Mouse (Mus musculus) intestine, postnatal 0 days (tissue): ENCODE measurements around the gene Cbarp. TPM values are rescaled to one million over a fixed set of nuclear protein-coding genes. Genes with fewer than 3 reads are reported as not detected.

Source experiments
- ATAC-seq: fragments of 200-750 bp; cut with Nextera tagmentation; 2 replicates; pipeline ENCODE4 v1.8.0; 2017; ENCODE audit warnings: mild to moderate bottlenecking, moderate TSS enrichment, moderate library complexity
- H3K27ac ChIP-seq: fragments of 300-500 bp; sonication (generic); 2 replicates; pipeline ENCODE4 v1.5.1; 2014; ENCODE audit warnings: mild to moderate bottlenecking, low read depth, low read length, moderate library complexity
- H3K27me3 ChIP-seq: fragments of 300-500 bp; sonication (generic); replicated peaks from 2 replicates; pipeline ENCODE4 v1.6.1; 2014; ENCODE audit warnings: low read length, mixed read lengths; ENCODE audit not compliant: control insufficient read depth, insufficient read depth
- H3K36me3 ChIP-seq: fragments of 300-500 bp; sonication (generic); 2 replicates; pipeline ENCODE4 v1.6.1; 2014; ENCODE audit warnings: mild to moderate bottlenecking, moderate library complexity; ENCODE audit not compliant: control insufficient read depth, insufficient read depth
- H3K4me1 ChIP-seq: fragments of 300-500 bp; sonication (generic); replicated peaks from 2 replicates; pipeline ENCODE4 v1.6.1; 2014; ENCODE audit warnings: antibody characterized with exemption, low read length, mixed read lengths; ENCODE audit not compliant: control insufficient read depth, insufficient read depth
- H3K4me2 ChIP-seq: fragments of 300-500 bp; sonication (generic); replicated peaks from 2 replicates; pipeline ENCODE4 v1.6.1; 2014; ENCODE audit warnings: low read depth, mild to moderate bottlenecking, moderate library complexity
- H3K4me3 ChIP-seq: fragments of 300-500 bp; sonication (generic); 2 replicates; pipeline ENCODE4 v1.5.1; 2014; ENCODE audit warnings: low read depth, low read length
- H3K9ac ChIP-seq: fragments of 300-500 bp; sonication (generic); 2 replicates; pipeline ENCODE4 v1.6.1; 2014; ENCODE audit warnings: mild to moderate bottlenecking, low read depth, low read length
- H3K9me3 ChIP-seq: fragments of 300-500 bp; sonication (generic); 2 replicates; pipeline ENCODE4 v1.6.1; 2016; ENCODE audit warnings: mixed run types; ENCODE audit not compliant: control insufficient read depth
- CTCF ChIP-seq: sonication (generic); IDR thresholded peaks from 2 replicates; pipeline ENCODE4 v1.5.1; 2016; ENCODE audit warnings: low read depth, mild to moderate bottlenecking, control low read depth, antibody characterized with exemption, moderate library complexity
- WGBS: fragments of 180-500 bp; shearing (Covaris S2); extraction: QIAGEN DNeasy Blood & Tissue Kit; methylation state at CpG from one replicate; pipeline ENCODE4 v1.1.7; 2014; 5-methylcytosine and 5-hydroxymethylcytosine counted together
- polyA plus RNA-seq: library from polyadenylated mRNA; unstranded; fragments of >200 nt; fragmentation: Nextera tagmentation; extraction: Ambion mirVana; gene quantifications from 2 replicates; pipeline ENCODE4 v1.2.1, GENCODE M21; 2015

The Cbarp gene
- polyA plus RNA-seq, 1 experiment from 2014 or later: 2.1 TPM

DNA sequence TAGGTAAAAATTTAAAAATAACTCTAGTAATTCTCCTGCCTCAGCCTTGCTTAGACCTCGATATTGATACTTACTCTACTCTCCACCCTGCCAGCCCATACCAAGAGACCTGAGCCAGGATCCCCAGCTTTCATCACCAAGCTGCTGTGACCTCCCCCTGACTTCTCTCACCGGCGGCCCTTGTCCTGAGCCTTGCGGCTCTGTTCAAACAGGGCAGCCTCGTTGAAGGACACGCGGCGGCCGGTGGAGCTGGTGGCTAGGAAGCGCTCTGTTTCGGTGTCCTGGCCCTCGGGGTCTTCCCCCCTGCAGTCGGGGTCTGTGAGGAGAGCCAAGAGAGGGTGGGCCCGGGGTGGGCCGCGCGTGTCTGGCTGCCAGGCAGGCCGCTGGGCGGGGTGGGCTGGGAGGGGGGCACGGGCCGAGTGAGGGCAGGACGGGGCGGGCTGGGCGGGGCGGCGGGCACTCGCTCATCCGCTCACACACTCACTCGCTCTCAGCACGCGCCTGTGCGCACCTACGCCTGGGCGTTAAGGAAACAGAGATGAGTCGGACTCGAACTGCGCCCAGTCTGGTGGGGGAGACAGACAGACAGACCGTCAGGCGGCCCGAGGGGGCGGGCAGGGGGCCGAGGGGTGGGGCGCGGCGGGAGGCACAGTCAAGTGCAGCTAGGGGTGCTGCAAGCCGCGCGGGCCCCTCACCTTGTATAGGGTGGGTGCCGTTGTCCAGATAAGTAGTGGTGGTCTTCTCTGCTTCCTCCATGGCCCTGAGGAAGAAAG, 4.3 kb downstream of the Cbarp start:
- H3K27ac ChIP-seq: no peak overlapping the region
- no peak for ATAC-seq
- H3K4me2 ChIP-seq: peak overlapping the region; percentile 98; the same call in 1 of the 2 replicates
- H3K4me1 ChIP-seq: peaks cover 7% of the 10 kb centered on the region; the same call in 1 of the 2 replicates
- H3K27me3 ChIP-seq: peaks cover 26% of the 10 kb centered on the region; the same call in 1 of the 2 replicates
- H3K9me3 ChIP-seq: no peaks in the 10 kb centered on the region
- 27% methylated on average over 45 of the region's 49 CpGs for WGBS
- H3K4me3 ChIP-seq: peak overlapping the region; percentile 57
- peaks cover 12% of the 10 kb centered on the region; the same call in 1 of the 2 replicates for H3K36me3 ChIP-seq
- H3K9ac ChIP-seq: no peak overlapping the region
- TF ChIP-seq CTCF: no peak

DNA sequence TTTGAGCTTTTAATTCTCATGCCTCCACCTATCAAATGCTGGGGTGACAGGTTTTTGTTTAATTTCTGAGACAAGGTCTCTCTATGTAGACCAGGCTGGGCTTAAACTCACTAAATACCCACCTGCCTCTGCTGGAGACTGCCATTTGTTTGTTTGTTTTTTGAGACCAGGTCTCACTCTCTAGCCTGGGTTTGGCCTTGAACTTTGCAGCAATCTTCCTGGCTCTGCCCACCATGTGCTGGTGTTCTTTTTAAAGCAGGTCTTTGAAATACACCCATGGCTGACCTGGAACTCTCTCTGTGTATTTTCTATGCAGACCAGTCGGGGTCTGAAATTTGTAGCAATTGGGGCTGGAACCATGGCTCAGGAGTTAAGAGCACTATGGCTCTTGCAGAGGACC, 5.0 kb downstream of the Cbarp start:
- WGBS: 88% methylated on average over 1 of the region's 1 CpGs
- peaks cover 26% of the 10 kb centered on the region; the same call in 1 of the 2 replicates for H3K27me3 ChIP-seq
- peaks cover 20% of the 10 kb centered on the region for H3K36me3 ChIP-seq
- no peak overlapping the region for H3K27ac ChIP-seq
- ATAC-seq: no peak
- no peaks in the 10 kb centered on the region for H3K9me3 ChIP-seq
- no peak overlapping the region for H3K4me3 ChIP-seq
- H3K9ac ChIP-seq: no peak overlapping the region
- TF ChIP-seq CTCF: no peak
- peaks cover 11% of the 10 kb centered on the region; the same call in 1 of the 2 replicates for H3K4me1 ChIP-seq
- no peak overlapping the region for H3K4me2 ChIP-seq

DNA sequence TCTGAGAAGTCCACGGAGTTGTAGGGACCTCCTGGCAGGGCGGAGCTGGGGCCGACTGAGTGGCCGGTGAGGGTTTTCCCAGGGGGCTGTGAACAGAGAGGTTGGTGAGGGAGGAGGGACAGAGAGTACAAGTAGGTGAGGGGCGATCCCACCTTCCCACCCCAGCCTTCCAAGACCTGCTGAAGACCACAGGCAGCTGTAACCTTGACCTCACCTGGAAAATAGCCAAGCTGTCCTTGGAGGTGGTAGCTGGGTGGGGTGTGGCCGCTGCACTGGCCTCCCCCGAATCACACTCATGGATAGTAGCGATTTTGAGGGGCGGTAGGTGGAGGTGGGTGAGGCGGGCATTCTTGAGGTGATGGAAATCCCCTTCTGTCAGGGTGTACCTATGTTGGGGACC, 5.5 kb downstream of the Cbarp start:
- no peaks in the 10 kb centered on the region for H3K9me3 ChIP-seq
- H3K27ac ChIP-seq: no peak overlapping the region
- ATAC-seq: no peak
- H3K4me2 ChIP-seq: no peak overlapping the region
- peaks cover 24% of the 10 kb centered on the region for H3K36me3 ChIP-seq
- H3K9ac ChIP-seq: no peak overlapping the region
- H3K27me3 ChIP-seq: peaks cover 26% of the 10 kb centered on the region; the same call in 1 of the 2 replicates
- no peak overlapping the region for H3K4me3 ChIP-seq
- H3K4me1 ChIP-seq: peaks cover 12% of the 10 kb centered on the region; the same call in 1 of the 2 replicates
- TF ChIP-seq CTCF: no peak
- WGBS: 83% methylated on average over 10 of the region's 10 CpGs

DNA sequence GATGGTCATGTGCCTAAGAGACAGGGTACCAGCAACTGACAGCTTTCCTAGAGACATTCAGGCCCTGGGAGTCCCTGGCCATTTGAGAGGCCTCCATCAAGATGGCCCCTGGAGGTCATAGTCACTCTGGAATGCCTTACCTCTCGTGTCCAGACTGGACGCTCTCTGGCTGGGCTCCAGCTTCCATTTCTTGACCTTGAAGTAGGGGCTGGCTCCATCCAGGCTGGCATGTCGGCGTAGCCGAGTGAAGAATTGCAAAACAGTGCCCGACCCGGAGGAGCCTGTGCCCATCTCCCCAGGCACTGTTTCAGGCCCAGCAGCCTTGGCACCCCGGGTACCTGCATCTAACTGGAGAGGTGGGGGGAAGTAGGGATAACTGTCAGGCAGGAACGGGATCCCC, 6.2 kb downstream of the Cbarp start:
- H3K4me1 ChIP-seq: peaks cover 13% of the 10 kb centered on the region; the same call in 1 of the 2 replicates

DNA sequence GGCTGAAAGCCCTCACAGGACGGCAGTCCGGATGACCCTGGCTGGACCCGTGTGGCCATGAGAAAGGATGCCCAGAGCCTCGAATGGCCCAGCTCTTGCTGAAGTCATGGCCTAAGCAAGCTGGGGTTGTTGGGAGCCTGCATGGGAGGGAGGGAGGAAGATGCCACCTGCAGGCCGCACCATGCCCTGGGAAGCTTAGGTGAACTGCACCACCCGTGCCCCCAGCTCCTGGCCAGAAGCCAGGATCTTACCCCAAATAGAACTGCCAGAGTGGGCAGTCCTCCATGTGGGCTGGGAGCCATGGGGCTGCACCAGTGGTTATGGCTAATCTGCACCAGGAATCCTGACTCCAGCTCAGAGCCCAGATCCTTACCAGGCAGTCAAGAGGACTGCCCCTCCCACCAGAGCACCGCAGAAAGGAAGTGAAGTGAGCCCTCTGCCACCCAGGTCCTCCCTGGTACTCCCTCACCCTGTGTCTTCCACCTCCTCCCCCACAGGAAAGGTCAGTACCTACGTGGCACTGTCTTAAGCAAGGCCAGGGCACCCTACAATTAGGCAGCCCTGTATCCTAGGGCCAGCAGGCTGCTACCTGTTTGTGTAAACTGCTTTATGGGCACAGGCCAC, 7.3 kb downstream of the Cbarp start:
- WGBS: 76% methylated on average over 8 of the region's 8 CpGs
- H3K27me3 ChIP-seq: peaks cover 22% of the 10 kb centered on the region; the same call in 1 of the 2 replicates
- no peaks in the 10 kb centered on the region for H3K9me3 ChIP-seq
- peak; percentile 46 for TF ChIP-seq CTCF
- ATAC-seq: no peak
- no peak overlapping the region for H3K9ac ChIP-seq
- H3K36me3 ChIP-seq: peaks cover 42% of the 10 kb centered on the region
- H3K4me3 ChIP-seq: no peak overlapping the region
- H3K4me1 ChIP-seq: peaks cover 9% of the 10 kb centered on the region; the same call in 1 of the 2 replicates
- H3K4me2 ChIP-seq: no peak overlapping the region
- no peak overlapping the region for H3K27ac ChIP-seq

More for the DNA sequence above, 6.2 kb downstream of the Cbarp start:
- peaks cover 26% of the 10 kb centered on the region; the same call in 1 of the 2 replicates for H3K27me3 ChIP-seq
- 83% methylated on average over 9 of the region's 9 CpGs for WGBS
- peaks cover 31% of the 10 kb centered on the region for H3K36me3 ChIP-seq
- no peak overlapping the region for H3K27ac ChIP-seq
- H3K9me3 ChIP-seq: no peaks in the 10 kb centered on the region
- no peak for TF ChIP-seq CTCF
- no peak overlapping the region for H3K4me2 ChIP-seq
- H3K4me3 ChIP-seq: no peak overlapping the region
- H3K9ac ChIP-seq: no peak overlapping the region
- no peak for ATAC-seq

DNA sequence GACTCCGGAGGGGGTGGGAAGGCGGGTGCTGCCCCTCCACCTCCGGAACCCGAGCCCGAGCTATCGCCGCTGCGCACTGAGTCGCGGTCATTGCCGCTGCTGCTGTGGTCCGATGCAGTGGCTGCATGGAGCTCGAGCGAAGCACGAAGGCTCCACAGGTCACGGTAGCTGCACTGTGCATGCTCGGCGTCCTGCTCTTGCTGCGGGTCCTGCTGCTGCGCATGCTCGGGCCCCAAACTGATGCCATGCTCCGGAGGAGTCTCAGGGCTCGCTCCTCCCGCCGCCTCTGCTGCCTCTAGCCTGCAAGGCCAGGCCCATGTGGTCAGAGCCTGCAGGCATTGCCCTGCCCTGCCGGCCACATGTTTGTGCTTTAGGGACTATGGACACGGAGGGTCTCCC, 8.7 kb downstream of the Cbarp start:
- no peak for ATAC-seq
- H3K36me3 ChIP-seq: peaks cover 55% of the 10 kb centered on the region
- no peak overlapping the region for H3K4me2 ChIP-seq
- H3K9ac ChIP-seq: no peak overlapping the region
- no peaks in the 10 kb centered on the region for H3K9me3 ChIP-seq
- 0 out of 2 replicates have a peak, but pooled peaks cover 8% of the 10 kb centered on the region for H3K27me3 ChIP-seq
- 73% methylated on average over 27 of the region's 27 CpGs for WGBS
- H3K27ac ChIP-seq: no peak overlapping the region
- no peak overlapping the region for H3K4me3 ChIP-seq
- peaks cover 5% of the 10 kb centered on the region; the same call in 1 of the 2 replicates for H3K4me1 ChIP-seq
- TF ChIP-seq CTCF: no peak
